Mouse (Mus musculus) heart, postnatal 0 days (tissue): ENCODE measurements around the gene Scamp2. TPM values are rescaled to one million over a fixed set of nuclear protein-coding genes. Genes with fewer than 3 reads are reported as not detected.

Experiments used
- ATAC-seq: fragments of 200-750 bp; cut with Nextera tagmentation; 2 replicates; pipeline ENCODE4 v1.8.0; 2017; ENCODE audit warnings: low read depth, moderate number of reproducible peaks, moderate library complexity; ENCODE audit not compliant: insufficient read depth
- DNase-seq: peaks from one replicate; pipeline ENCODE4 v3.0.0-alpha.2; 2016; ENCODE audit warnings: low spot score
- H3K27ac ChIP-seq: fragments of 300-500 bp; sonication (generic); 2 replicates; pipeline ENCODE4 v1.5.1; 2014; ENCODE audit warnings: low read depth, mild to moderate bottlenecking
- H3K27me3 ChIP-seq: fragments of 300-500 bp; sonication (generic); 2 replicates; pipeline ENCODE4 v1.6.1; 2014; ENCODE audit warnings: low read length, mixed read lengths; ENCODE audit not compliant: control insufficient read depth, insufficient read depth
- H3K36me3 ChIP-seq: fragments of 300-500 bp; sonication (generic); replicated peaks from 2 replicates; pipeline ENCODE4 v1.6.1; 2014; ENCODE audit warnings: low read length, mixed read lengths; ENCODE audit not compliant: control insufficient read depth, insufficient read depth
- H3K4me1 ChIP-seq: fragments of 300-500 bp; sonication (generic); 2 replicates; pipeline ENCODE4 v1.6.1; 2014; ENCODE audit warnings: antibody characterized with exemption; ENCODE audit not compliant: control insufficient read depth, insufficient read depth
- H3K4me2 ChIP-seq: fragments of 300-500 bp; sonication (generic); 2 replicates; pipeline ENCODE4 v1.6.1; 2014; ENCODE audit warnings: low read depth, mild to moderate bottlenecking, low read length, moderate library complexity
- H3K4me3 ChIP-seq: fragments of 300-500 bp; sonication (generic); 2 replicates; pipeline ENCODE4 v1.5.1; 2014; ENCODE audit warnings: low read depth, low read length
- H3K9ac ChIP-seq: fragments of 300-500 bp; sonication (generic); replicated peaks from 2 replicates; pipeline ENCODE4 v1.6.1; 2014; ENCODE audit warnings: low read depth, low read length, mixed read lengths
- H3K9me3 ChIP-seq: fragments of 300-500 bp; sonication (generic); replicated peaks from 2 replicates; pipeline ENCODE4 v1.6.1; 2016; ENCODE audit warnings: low read length; ENCODE audit not compliant: control insufficient read depth
- CTCF ChIP-seq: IDR thresholded peaks from 2 replicates; pipeline ENCODE4 v1.5.1; 2016; ENCODE audit warnings: antibody characterized with exemption, control low read depth, low read depth
- EP300 ChIP-seq: IDR thresholded peaks from 2 replicates; pipeline ENCODE4 v1.6.1; 2016; ENCODE audit warnings: antibody characterized with exemption, low read depth
- WGBS: fragments of 180-500 bp; shearing (Covaris S2); extraction: QIAGEN DNeasy Blood & Tissue Kit; methylation state at CpG from one replicate; pipeline ENCODE4 v1.1.7; 2014; 5-methylcytosine and 5-hydroxymethylcytosine counted together
- polyA plus RNA-seq: library from polyadenylated mRNA; unstranded; fragments of >200 nt; fragmentation: Nextera tagmentation; extraction: Ambion mirVana; gene quantifications from 2 replicates; pipeline ENCODE4 v1.2.1, GENCODE M21; 2015
- total RNA-seq: library from RNA; depleted of rRNA; stranded (reverse); fragments of >200 nt; gene quantifications from 2 replicates; pipeline ENCODE4 v1.2.3, GENCODE M21; 2014; ENCODE audit warnings: low replicate concordance

The Scamp2 gene
- total and polyA plus RNA-seq, 2 experiments from 2014 or later, result 45.9 to 91.7 TPM

GRCm38 (mm10) chr9:57552139-57552887, 8.4 kb upstream of the Scamp2 start, which contains the start of gene Mpi:
Gene Mpi, minus strand, starts transcription at chr9:57552763.
- DNase-seq, result peak; percentile 73
- H3K4me1 ChIP-seq, result peaks cover 36% of the 10 kb centered on the region
- peak; percentile 31; the same call in 1 of the 2 replicates for ATAC-seq

DNA sequence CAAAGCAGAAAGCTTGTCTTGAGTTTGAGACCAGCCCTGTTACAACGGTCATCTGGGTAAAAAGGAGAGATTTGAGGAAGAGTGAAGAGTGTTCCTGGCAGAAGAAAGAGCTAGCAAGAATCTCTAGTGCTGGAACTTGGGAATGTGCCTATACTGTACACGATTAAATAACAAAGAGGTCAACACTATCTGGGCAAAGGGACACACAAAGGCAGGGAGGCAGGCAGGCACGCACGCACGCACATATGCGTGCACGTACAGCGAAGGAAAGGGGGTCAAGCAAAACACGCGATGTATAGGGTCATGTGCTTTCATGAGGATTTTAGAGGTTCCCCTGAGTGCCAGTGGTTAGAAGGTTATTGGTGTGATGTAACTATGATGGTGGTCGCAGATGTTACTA, 7.6 kb upstream of the Scamp2 start:
- no peak overlapping the region for H3K9ac ChIP-seq
- no peaks in the 10 kb centered on the region for H3K9me3 ChIP-seq
- DNase-seq, result no peak
- peaks cover 35% of the 10 kb centered on the region for H3K4me1 ChIP-seq
- H3K36me3 ChIP-seq, result peaks cover 10% of the 10 kb centered on the region
- no peak for ATAC-seq
- no peak overlapping the region for H3K27ac ChIP-seq
- H3K4me3 ChIP-seq, result no peak overlapping the region
- no peak for TF ChIP-seq EP300
- TF ChIP-seq CTCF, result no peak
- H3K4me2 ChIP-seq, result no peak overlapping the region
- 72% methylated on average over 11 of the region's 11 CpGs for WGBS
- H3K27me3 ChIP-seq, result no peaks in the 10 kb centered on the region

More at GRCm38 (mm10) chr9:57552139-57552887, 8.4 kb upstream of the Scamp2 start, which contains the start of gene Mpi:
- 3% methylated on average over 28 of the region's 28 CpGs for WGBS
- no peaks in the 10 kb centered on the region for H3K27me3 ChIP-seq
- peak within 1 kb of the TSS; percentile 75 for H3K4me2 ChIP-seq
- H3K36me3 ChIP-seq, result peaks cover 18% of the 10 kb centered on the region
- H3K4me3 ChIP-seq, result peak within 1 kb of the TSS; percentile 67
- no peak for TF ChIP-seq CTCF
- no peak for TF ChIP-seq EP300
- H3K9ac ChIP-seq, result peak within 1 kb of the TSS; percentile 75
- H3K9me3 ChIP-seq, result no peaks in the 10 kb centered on the region
- 0 out of 2 replicates have a peak within 1 kb of the TSS, but pooled peaks have one; percentile 16 for H3K27ac ChIP-seq

DNA sequence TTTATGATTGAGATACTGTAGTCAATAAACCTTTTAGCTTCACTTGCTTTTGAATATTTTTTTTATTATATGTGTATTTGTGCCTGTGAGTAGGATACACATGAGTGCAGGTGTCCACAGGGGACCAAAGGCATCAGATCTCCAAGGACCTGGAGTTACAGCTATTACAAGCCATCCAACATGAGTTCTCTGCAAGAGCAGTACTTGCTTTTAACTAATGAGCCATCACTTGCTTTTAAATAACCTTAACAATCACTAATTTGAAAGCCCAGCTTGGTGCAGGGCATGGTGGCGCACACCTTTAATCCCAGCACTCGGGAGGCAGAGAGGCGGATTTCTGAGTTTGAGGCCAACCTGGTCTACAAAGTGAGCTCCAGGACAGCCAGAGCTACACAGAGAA, 6.0 kb upstream of the Scamp2 start:
- no peak overlapping the region for H3K4me2 ChIP-seq
- 55% methylated on average over 3 of the region's 3 CpGs for WGBS
- no peak overlapping the region for H3K4me3 ChIP-seq
- TF ChIP-seq CTCF, result no peak
- no peak for TF ChIP-seq EP300
- ATAC-seq, result no peak
- H3K27me3 ChIP-seq, result no peaks in the 10 kb centered on the region
- DNase-seq, result no peak
- no peaks in the 10 kb centered on the region for H3K9me3 ChIP-seq
- H3K27ac ChIP-seq, result no peak overlapping the region
- peaks cover 19% of the 10 kb centered on the region for H3K4me1 ChIP-seq
- H3K9ac ChIP-seq, result no peak overlapping the region
- H3K36me3 ChIP-seq, result no peaks in the 10 kb centered on the region

- WGBS, result 72% methylated on average over 3 of the region's 3 CpGs
- no peak overlapping the region for H3K9ac ChIP-seq
- no peak overlapping the region for H3K4me2 ChIP-seq
- H3K4me1 ChIP-seq, result peaks cover 16% of the 10 kb centered on the region
- H3K27ac ChIP-seq, result no peak overlapping the region
- DNase-seq (no peak), ATAC-seq (no peak)
- H3K9me3 ChIP-seq, result no peaks in the 10 kb centered on the region
- H3K36me3 ChIP-seq, result no peaks in the 10 kb centered on the region
- TF ChIP-seq CTCF, result no peak
- no peak for TF ChIP-seq EP300
- H3K27me3 ChIP-seq, result no peaks in the 10 kb centered on the region
- no peak overlapping the region for H3K4me3 ChIP-seq
Measured at GRCm38 (mm10) chr9:57557215-57557614, 3.5 kb upstream of the Scamp2 start.

GRCm38 (mm10) chr9:57558625-57559024, 2.1 kb upstream of the Scamp2 start:
- WGBS, result 80% methylated on average over 4 of the region's 4 CpGs
- TF ChIP-seq EP300 (no peak), CTCF (no peak)
- no peak overlapping the region for H3K4me3 ChIP-seq
- H3K4me2 ChIP-seq, result no peak overlapping the region
- DNase-seq, result no peak
- H3K9me3 ChIP-seq, result no peaks in the 10 kb centered on the region
- no peaks in the 10 kb centered on the region for H3K36me3 ChIP-seq
- H3K9ac ChIP-seq, result no peak overlapping the region
- H3K27me3 ChIP-seq, result no peaks in the 10 kb centered on the region
- no peak for ATAC-seq
- H3K4me1 ChIP-seq, result peaks cover 28% of the 10 kb centered on the region
- H3K27ac ChIP-seq, result no peak overlapping the region
